Mouse (Mus musculus) liver, postnatal 0 days (tissue): Measurements from ENCODE around the gene Cd27.

ENCODE experiments used
- CTCF ChIP-seq: sonication (generic); IDR thresholded peaks from 2 replicates; pipeline ENCODE4 v1.5.1; 2016; ENCODE audit warnings: antibody characterized with exemption, low read depth
- EP300 ChIP-seq: IDR thresholded peaks from 2 replicates; pipeline ENCODE4 v1.6.1; 2016; ENCODE audit warnings: antibody characterized with exemption, low read depth, mild to moderate bottlenecking

DNA sequence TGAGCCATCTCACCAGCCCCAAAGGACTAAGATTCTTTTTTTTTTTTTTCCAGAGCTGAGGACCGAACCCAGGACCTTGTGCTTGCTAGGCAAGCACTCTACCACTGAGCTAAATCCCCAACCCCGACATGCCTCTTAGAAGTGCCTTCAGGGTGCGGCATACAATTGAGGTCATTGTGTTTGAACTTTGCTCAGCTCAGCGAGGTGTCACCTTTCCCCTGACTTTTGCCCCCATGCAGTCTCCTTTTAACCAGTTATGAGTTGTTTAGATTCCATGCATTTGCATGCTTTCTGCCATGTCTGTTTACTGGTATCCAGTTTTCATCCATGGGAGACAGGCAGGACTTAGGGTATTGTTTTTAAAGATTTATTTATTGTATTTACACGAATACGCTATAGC, 32.0 kb upstream of the Cd27 start:
- no peak for TF ChIP-seq CTCF
- TF ChIP-seq EP300, result no peak
